Mouse (Mus musculus): ENCODE results near the gene Pycard.

DNA sequence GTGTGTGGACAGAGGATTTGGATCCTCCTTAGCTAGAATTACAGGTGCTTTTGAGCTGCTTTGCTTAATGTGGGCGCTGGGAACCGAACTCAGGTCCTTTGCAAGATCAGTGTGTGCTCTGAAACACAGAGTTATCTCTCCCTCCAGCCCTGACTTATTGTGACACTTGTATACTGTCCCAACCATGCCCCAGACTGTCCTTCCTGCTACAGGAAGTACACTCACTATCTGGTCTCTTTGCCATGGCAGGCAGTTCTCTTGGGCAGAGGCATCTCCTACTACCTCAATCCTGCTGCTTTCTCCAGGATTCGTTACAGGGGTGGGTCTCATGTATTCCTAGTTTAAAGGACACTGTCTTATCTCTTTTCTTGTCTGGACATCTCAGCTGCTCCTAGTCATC lies 24.6 kb upstream of the Pycard start:
- no peak for TF ChIP-seq POLR2A (IDR thresholded peaks at IDR 0.05; ENCODE audit: extremely low read depth, insufficient read depth, low read length)
- TF ChIP-seq CTCF (IDR thresholded peaks at IDR 0.05; ENCODE audit: extremely low read depth, insufficient read depth, low read length), result no peak
